Mouse (Mus musculus) cerebellum, adult 9-11 months (tissue): ENCODE measurements around the gene Prpf8.
A peak's percentile ranks its signal among the peaks of the same experiment; 100 is the strongest.
"Not testable (repeated sequence)": the region's sequence is repeated elsewhere in the genome, so short reads cannot be mapped to it uniquely, and the experiment has no call there.

Experiments used
- DNase-seq: peaks from one replicate; pipeline ENCODE4 v3.0.0; 2022

Prpf8 gene

DNA sequence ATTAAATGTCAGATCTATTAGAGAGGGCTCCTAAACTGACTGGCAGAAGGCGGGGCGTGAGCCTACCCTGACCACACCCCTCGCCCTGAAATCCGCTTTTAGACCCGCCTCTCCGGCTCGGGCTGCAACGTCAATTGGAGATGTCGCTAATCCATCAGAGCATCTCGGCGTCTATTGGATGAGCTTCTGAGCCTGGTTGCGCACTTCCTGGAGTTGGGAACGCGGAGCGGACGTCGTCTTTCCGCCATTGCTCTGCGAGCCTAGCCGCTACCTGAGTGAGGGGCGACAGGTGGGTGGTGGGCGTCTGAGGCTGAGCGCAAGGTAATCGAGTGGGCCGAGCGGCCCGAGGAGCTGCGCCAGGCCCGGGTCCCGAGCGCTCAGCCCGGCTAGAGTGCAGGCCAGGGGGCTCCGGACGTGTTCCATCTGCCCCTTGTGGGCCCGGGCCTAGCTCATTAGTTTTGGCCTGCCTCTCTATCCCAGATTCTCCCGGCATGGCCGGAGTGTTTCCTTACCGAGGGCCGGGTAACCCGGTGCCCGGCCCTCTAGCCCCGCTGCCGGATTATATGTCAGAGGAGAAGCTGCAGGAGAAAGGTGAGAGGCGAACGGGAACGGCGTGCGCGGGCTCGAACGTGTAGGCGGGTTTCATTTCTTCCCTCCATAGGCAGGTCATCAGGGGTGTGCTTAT, at the start of gene Prpf8:
Gene Prpf8, plus strand, starts transcription at position 216 of the 685 bp plus-strand sequence.
- peak; percentile 97 for DNase-seq

DNA sequence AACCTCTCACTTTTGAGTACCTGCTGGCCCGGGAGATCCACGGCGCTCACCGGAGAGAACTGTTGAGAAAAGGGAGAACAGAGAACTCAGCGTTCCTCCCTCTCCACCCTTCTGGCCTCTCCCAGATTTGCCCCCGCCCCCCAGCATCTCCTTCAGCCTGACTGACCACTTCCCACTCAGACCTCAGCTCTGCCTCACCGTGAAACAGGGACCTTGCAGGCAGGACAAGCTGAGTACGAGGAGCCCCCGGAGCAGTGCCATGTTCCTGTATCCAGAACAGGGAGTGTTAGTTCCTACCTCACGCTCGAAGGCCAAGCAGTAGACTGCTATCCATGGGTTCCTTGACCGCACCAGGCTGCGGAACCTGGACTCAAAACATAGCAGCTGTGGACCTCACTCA, 48.4 kb upstream of the Prpf8 start:
- no peak for DNase-seq

DNA sequence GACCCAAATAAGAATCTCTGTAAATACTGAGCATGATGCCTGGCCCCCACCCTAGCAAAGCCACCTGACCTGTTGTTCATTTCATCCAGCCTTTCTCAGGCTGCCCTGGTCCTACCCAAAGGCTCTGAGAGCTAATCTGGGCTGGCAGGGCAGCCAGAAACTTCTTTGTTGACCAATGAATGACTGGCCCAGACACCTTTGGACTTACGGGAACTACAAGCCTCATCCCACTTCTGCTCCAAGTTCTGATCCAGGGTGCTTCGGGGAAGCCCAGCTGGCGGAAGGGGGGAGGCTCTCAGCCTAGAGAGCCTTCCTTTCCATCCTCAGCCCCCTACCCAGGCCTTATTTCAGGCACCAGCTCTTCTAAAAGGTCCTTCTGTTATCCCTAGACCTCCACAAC, 47.8 kb upstream of the Prpf8 start:
- no peak for DNase-seq

DNA sequence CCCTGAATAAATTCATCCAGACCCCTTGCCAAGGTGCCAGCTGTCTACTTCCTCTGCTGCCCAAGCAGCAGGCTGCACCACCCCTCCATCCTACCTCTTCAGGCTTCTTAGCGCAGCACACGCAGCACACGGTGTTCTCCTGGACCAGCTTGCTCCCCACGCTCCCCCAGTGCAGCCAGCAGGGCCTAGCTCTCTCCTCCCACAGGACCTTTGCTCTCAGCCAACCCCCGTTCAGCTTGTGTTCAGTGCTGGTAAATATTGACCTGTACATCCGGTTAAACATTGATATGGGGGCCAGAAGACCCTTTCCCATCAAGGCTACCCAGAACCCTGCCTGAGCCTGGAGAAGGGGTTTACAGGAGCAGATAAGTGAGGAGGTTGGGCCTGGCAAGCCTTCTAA, 47.3 kb upstream of the Prpf8 start, which contains the start of gene Serpinf2:
Gene Serpinf2, minus strand, starts transcription at position 229 of the 400 bp plus-strand sequence.
- no peak for DNase-seq

DNA sequence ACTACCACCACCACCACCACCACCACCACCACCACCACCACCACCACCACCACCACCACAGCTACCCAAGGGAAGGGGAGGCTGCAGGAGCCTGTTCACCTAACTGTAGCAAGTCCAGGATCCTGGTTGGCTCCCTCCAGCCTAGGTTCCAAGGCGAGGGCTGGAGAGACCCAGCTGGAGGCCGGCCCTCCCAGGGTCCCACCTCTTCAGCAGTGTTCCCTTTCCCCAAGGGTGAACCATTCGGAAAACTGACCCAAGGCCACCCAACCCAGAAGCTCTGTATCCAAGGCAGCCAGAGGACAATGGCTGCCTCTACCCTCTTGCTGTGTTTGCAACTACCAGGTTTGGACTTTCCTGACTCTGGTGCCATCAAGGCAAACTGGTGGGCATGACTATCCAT, 46.7 kb upstream of the Prpf8 start:
- no peak for DNase-seq

DNA sequence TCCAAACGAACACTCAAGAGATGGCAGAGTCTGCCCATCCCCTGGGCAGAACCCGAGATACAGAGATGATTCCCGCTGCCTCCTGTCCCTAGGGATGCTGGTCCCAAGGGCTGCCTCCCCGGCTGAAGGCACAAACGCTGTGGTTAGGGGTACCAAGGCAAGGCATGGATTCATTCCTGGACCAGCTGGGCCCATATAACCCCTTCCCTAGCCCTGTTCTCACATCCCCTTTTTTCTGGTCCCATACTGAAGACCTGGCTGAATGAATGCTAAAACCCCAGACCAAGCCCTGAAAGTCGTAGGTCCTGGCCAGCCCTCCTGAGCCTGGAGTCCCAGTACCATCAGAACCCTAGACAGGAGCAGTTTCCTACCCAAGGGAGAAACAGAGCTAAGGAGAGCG, 45.6 kb upstream of the Prpf8 start:
- DNase-seq = no peak

DNA sequence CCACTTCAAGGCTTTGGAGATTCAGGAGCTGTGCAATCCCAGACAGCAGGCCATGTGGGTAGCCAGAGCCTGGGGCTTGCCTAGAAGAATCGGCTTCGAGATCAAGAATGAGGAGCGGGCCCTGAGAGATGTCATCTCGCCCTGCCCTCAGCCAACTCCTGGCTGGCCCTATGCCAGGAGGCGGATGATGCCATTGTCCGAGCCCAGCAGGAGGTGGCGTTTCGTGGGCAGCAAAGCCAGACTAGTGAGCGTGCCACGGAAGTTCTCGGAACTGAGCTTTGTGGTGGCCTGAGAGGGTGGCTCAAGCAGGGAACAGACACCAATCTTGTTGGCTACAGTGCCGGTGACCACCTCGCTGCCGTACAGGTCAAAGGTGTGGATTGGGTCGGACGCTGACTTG, 45.0 kb upstream of the Prpf8 start:
- peak; percentile 41 for DNase-seq

DNA sequence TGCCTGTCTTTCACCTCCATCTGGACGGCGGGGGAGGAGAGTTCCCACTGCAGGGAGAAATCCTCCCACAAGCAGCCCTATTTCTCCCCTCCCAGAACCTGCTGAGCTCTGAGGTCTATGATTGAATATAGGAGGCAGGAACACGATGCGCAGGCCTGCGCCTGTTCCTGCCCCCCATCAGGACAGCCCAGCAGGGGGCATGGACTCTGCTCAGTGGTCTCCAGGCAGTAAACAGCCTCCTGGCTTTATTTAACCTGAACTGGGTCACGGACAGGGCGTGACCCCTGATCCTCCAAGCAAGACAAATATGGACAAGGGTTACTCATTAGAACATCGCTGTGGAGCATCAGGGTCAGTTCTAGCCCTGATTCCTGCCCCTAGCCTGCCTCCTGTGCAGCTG, 42.9 kb upstream of the Prpf8 start:
- no peak for DNase-seq

DNA sequence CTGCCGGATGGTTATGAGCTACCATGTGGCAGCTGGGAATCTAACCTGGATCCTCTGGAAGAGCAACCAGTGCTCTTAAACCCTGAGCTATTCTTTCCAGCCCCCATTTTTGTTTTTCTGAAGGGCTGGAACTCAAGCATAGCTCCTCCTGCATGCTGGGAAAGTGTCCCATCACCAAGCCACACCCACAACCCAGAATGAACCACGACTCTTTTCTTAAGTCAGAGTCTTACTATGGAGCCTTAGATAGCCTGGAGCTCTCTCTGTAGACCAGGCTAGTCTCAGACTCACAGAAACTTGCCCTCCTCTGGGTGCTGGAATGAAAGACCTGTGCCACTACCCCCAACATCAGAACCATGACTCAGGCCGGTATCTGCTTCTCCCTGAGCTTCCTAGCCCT, 38.0 kb upstream of the Prpf8 start:
- no peak for DNase-seq

DNA sequence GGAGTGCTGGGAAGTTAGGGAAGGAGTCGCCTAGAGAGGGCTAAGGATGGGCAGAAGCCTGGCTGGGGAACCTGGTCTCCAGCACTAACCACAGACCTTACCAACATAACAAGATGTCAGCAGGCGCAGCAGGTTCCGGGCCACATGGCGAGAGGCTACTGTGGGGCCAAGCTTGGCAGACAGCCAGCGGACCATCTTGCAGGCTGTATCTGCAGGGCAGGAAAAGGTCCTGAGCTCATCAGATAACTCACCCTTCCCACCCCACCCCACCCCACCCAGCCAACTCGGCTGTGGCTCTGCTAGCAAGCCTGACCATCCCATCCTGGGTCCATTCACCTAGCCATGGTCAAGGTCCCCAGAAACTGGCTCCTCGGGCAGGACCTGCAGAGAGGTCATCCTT, 36.9 kb upstream of the Prpf8 start:
- DNase-seq = peak; percentile 71

DNA sequence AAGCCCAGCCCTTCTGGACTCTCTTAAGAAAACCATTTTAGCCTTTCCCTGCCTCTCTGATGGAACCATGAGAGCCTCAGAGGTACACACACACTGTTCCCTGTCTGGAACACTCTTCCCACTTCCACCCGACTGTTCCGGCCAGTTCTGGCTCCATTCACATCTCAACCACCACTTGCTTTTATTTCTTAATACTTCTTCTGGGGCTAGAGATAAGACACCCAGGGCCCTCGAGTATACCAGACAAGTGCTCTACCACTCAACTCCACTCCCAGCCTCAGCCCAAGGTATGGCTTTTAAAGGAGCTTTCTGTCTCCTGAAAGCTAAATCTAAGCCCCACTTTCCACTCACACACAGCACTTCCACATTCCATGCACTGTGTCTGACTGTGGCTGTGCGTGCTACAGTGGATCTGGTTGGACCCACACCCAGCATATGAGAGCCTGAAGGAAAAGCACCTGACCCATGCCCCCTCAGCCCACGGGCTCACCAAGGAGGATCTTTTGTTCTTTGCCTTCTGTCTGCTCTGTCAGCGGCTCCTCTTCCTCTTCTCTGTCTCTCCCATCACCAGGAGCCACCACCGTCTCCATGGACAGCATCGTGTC, 36.2 kb upstream of the Prpf8 start:
- DNase-seq = no peak

DNA sequence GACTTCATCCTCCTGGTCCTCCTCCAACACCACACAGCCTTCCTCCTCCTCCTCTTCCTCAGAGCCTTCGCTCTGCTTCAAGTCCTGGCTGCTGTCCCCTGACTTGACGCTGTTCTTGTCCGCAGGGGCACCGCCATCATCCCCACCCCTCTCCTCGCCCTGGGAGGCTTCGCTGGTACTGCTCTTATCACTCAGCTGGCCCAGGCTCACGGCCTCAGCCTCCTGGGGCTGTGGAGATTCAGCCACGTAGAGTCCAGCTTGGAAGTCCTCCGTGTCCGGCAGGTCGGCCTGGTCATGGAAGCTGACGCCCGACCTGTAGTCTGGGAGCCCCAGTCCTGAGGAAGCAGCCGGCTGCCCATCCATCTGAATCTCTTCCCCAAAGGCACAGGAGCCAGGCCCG, 35.7 kb upstream of the Prpf8 start:
- DNase-seq = no peak

DNA sequence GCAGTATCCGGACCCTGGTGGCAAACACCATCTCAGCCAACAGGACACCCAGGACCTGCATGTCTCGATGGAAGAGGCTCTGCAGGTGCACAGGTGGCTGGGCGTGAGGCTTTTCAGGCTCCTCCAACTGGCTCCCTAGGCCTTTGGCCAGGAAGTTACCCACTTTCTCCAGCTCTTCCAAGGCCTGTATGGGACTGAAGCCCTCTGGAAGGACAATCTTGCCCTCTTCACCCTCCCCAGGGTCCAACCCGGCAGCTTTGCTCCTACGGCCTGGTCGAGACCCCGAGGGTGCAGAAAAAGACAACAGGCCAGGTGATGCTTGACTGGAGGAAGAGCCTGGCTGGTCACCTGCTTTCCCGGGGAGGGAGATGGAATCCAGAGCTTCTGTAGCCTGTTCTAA, 34.5 kb upstream of the Prpf8 start:
- no peak for DNase-seq

DNA sequence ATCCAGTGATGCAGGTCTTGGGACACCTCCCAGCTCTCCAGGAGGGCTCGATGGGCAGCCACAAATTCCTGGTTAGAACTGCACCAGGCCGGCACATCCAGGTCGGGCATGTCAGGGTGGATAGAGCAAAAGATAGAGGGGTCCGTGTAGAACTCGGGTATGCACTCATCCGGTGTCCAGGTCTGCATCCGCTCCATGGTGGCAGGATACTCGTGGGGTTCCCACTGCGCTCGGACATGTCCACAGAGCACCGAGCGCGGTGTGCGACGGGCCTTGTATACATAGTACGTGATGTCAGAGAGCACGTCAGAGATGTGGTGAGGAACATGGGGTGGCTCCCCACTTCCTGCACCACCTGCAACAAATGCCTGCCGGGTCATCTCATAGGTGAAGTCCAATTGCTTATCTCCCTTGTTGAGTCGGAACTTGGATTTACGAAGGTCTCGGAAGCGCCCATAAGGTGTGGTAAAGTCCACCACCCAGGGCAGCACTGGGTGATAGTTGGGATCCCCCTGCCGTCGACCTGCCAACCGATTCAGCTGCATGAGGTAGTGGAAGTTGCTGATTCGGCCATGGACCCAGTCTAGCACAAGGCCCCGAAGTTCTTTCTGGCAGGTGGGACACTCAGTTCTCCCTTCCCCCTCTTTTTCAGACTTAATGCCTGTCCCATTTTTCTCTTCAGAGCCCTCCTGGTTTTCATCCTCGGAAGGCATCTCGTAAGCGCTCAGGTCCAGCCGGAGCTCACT, 33.6 kb upstream of the Prpf8 start:
- peak; percentile 35 for DNase-seq

DNA sequence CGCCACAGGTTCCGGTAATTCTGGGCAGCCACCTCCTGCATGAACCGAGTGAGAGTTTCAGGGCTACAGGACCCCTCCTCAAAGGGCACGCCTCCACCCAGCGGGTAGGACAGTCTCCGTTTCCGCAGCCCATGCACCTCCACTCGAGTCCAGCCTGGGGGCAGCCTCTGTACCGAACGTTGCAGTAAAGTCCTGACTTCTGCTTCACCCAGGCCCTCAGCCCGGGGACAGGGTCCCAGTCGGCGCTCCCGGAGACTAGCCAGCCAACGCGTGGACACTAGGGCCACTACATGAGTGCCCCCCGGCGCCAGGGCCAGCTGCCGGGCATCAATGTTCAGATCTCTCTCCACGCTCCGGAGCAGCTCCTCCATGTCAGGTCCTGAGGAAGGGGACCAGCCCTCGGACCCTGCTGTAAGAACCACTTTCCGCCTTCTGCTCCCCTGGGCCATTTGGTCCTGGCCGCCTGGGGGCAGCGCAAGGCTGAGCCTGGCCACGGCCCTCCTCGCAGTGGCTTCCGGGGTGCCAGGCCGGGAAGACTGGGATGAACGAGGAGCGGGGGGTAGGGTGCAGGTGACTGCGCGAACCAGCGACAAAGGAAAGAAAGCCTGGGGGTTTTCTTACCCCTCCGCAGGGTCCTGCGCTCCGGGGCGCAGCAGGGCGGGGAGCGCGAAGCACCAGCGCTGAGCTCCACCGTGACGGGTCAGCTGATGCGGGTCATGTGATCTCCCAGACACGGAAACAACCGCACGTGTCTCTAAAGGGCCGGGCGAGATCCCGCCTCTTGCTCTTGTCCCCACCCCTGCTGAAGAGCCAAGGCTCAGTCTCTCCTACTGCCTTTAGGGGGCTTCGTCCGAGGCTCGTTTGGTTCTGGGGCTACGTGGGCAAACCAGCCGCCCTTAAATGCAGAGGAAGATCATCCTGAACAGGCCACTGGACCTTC, 32.4 kb upstream of the Prpf8 start, which contains the start of gene Wdr81:
Gene Wdr81, minus strand, starts transcription at position 727 of the 940 bp plus-strand sequence.
- peak; percentile 84 for DNase-seq

DNA sequence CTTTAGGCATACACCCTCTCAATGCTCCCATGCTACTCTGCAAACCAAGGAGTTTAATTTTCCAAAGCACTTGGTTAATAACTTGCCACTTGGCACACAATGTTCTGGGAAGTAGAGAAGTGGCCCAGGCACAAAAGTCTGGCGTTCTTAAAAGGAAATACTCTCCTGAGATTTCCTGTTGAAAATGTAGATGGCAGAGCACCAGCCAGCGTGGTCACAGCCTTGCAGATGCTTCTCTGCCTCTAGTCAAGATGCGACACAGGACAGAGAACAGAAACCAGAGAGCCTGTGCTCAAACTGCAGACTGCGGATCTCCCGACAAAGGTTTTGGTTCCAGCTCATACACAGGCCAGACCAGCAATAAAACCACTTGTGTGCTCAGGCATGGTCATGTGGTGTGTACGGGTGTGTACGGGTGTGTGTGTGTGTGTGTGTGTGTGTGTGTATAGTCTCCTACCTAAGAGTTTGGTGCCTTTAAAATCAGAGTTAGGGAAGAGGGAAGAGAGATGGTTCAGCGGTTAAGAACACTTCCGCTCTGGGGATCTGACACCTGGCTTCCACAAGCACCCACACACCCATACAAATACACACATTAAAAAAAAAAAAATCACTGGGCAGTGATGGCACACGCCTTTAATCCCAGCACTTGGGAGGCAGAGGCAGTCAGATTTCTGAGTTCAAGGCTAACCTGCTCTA, 31.4 kb upstream of the Prpf8 start:
- no peak for DNase-seq

DNA sequence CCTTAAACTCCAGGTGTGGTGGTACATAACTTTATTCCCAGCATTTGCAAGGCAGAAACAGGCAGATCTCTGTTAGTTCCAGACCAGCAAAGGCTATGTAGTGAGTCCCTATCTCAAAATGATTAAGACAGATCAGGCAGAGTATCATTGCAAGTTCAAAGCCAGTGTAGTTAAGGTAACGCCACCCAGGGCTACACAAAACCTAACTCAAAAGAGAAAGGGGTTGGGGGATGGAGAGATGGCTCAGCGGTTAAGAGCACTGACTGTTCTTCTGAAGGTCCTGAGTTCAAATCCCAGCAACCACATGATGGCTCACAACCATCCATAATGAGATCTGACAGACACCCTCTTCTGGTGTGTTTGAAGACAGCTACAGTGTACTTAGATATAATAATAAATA, 30.6 kb upstream of the Prpf8 start:
- DNase-seq = not testable (repeated sequence)

DNA sequence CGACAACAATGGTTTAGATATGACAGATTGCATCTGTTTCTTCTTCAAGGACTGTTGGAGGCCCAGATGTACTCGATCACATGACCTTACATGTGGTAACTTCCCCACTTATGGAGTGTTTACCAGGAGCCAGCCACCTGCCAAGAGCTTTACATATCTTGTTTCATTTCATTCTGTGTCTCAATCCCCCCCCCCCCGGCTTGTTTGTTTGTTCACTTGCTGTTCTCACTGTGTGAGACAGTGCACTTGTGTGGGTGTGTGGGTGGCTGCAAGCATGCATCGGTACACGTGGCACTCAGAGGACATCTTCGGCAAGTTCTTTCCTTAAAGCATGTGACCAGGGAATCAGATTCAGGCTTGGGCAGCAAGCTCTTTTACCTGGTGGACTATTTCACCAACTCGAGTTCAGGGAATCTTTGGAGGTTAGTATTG, 30.2 kb upstream of the Prpf8 start:
- no peak for DNase-seq

DNA sequence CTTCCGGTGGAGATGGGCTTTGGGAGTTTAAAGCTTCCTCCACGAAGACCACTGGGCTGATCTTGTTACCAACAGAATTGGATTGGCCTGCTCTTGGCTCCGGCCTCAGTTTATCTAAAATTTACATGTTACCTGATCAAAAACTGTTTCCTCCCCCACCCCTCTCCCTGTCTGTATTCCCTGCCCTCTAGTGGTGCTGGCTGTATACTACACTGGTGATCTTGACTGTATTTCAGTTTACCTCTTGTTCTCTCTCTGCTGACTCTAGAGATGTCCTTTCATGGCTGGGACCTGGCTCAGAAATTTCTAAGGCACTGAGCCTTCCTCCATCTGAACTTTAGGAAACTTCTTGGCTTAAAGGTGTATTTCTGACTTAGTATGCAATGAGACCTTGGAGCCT, 28.4 kb upstream of the Prpf8 start:
- peak; percentile 46 for DNase-seq

DNA sequence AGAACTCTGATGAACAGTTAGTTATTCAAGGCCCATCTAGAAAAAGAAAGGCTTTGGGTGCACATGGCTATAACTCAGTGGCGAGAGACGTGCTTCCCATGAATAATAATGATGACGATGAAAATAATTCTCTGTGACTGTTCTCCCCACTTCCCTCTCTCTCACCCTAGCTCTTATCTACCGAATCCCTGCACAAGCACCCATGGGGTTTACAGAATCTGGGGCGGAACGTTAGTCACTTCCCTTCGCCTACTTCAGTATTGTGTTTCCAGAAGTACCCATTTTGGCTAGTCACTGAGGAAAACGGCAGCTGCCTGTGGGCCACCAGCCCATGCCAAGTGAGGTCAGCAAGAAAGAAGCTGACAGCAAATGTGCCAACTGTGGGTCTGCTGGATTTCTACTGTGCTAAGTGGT, 28.0 kb upstream of the Prpf8 start:
- DNase-seq = peak; percentile 57

DNA sequence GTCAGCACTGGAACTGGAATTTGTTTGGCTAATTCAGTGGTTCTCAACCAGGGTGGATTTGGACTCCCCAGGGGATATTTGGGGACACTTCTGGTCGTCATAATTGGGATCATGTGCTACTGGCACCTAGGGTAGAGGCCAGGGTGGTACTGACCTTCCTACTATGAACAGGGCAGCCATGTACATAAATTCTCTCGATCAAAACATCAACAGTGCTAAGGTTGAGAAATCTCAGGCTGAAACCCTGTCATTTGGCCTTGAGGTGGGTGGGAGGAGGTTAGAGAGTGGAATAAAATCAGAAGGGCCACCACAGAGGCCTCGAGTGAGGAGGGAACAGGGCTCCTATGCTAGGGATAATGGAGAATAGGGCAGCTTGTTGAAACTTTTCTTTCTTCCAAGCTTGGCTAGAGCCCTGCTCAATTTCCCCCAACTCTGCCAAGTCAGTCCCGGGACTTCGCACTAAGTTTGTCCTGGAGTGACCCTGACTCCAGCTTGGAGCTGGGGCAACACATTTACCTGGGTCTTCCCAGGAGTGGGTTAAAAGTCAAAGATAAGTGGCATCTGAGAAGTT, 27.4 kb upstream of the Prpf8 start:
- DNase-seq = peak; percentile 57

DNA sequence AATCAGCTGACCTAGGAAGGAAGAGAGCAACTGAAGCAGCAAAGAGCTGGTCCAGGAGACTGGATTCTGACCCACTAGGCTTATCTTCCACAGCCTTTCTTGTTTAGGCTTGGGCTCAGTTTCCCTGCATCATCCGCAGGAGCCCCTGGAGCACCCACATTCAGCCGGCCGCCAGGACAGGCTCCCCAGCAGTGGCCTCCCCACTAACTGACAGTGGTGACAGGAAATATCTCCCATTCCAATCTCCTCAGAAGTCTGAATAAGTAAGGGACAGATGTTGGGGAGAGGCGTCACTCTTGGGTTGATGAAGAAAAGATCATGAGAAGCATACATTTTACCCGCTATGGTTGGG, 26.9 kb upstream of the Prpf8 start:
- DNase-seq = no peak
